Comparison of ENCODE assay signal across 1 mouse cellular context in genomic region chr9:18226644-18227043, GRCm38 (mm10).
TF ChIP-seq lines count a peak whose summit lies in the region.

No protein-coding gene starts in this region.

TF ChIP-seq in MEL, 35 proteins besides CTCF, POLR2A, EP300 and RAD21 (continued from another document):
- TF ChIP-seq ELF1 (IDR thresholded peaks at IDR 0.05; ENCODE audit: low read depth, low read length) = no peak
- no peak for TF ChIP-seq SMC3 (IDR thresholded peaks at IDR 0.05; ENCODE audit: low read depth, low read length)
- TF ChIP-seq ZC3H11A (IDR thresholded peaks at IDR 0.05; ENCODE audit: low read depth, low read length) = no peak
- TF ChIP-seq MAZ (IDR thresholded peaks at IDR 0.05; ENCODE audit: low read depth, low read length) = no peak
- no peak for TF ChIP-seq CHD2 (IDR thresholded peaks at IDR 0.05; ENCODE audit: low read length)
- peak; percentile 38; the same call in 1 of the 2 replicates for TF ChIP-seq KAT2A (conservative IDR thresholded peaks at IDR 0.05; ENCODE audit: low read depth, low read length)
- TF ChIP-seq MYB (IDR thresholded peaks at IDR 0.05; ENCODE audit: low read depth, low read length) = peak; percentile 42; the same call in 1 of the 2 replicates
- TF ChIP-seq ETS1 (IDR thresholded peaks at IDR 0.05; ENCODE audit: low read depth, low read length) = peak; percentile 95
- TF ChIP-seq ZMIZ1 (IDR thresholded peaks at IDR 0.05; ENCODE audit: low read depth, low read length) = no peak
